ENCODE assay signal across 15 mouse cellular contexts in the genomic region with DNA sequence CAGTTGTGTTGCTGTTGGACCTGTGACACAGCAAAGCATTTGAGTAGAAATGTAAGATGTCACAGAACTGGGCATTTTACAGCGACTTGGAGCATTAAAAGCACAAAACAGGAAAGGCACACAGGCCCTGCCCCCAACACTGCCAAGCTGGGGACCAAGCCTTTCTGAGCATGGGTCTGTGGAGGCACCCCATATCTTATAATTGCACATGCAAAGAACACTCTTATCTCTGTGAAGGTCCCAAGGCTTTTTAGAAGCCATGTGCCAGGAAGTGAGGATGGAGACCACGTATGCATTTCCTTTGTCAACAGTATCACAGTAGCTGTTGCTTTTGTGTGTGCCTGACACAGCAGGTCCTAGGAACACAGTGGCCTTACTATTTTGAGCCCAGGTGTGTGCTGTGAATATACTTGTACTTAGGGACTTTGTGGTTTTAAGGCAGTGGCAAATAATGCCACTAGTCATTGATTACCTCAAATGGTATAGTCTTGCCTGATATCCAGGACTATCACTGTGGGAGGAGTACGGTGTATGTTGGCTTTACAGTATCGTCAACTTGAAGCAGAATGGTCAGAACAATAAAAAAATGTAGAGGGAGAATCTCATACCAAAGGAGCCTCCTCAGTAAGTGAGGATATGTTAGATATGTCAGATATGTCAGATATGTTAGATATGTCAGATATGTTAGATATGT. TPM values are rescaled to one million over a fixed set of nuclear protein-coding genes. Genes with fewer than 3 reads are reported as not detected.
DNase-seq lines count a peak whose midpoint lies in the region; ATAC-seq and TF ChIP-seq lines count a peak whose summit lies in the region.
"Had no signal": no experiment of that assay in that cellular context is flagged by ENCODE, and none has a peak within 500 bp of the region (broad histone marks: within the 10 kb centered on the region; RNA-seq: fewer than 3 reads in every experiment).

No protein-coding gene starts in this region.

- H3K4me1 ChIP-seq in limb, embryonic 12.5 days (replicated peaks): peaks cover 16% of the 10 kb centered on the region
- H3K4me1 ChIP-seq in limb, embryonic 10.5 days: 0 out of 2 replicates have a peak, but pooled peaks cover 9% of the 10 kb centered on the region
- peaks cover 5% of the 10 kb centered on the region; the same call in 1 of the 2 replicates for H3K4me1 ChIP-seq in bone marrow, adult 2 months (ENCODE audit: control insufficient read depth, insufficient read depth, low read length)
- peaks cover 8% of the 10 kb centered on the region; the same call in 1 of the 2 replicates for H3K4me1 ChIP-seq in intestine, embryonic 16.5 days (ENCODE audit: control insufficient read depth, insufficient read depth, low read length)

- H3K4me3 ChIP-seq in limb, embryonic 12.5 days (replicated peaks): no peak overlapping the region
- no peak overlapping the region for H3K4me3 ChIP-seq in limb, embryonic 10.5 days
- no peak overlapping the region for H3K4me3 ChIP-seq in bone marrow, adult 2 months (replicated peaks; ENCODE audit: control insufficient read depth, low read depth, low read length)
- no peak overlapping the region for H3K4me3 ChIP-seq in intestine, embryonic 16.5 days (ENCODE audit: low read length)
- H3K4me3 ChIP-seq: hindbrain, embryonic 15.5 days; left cerebral cortex, adult 2 months had no signal

- no peak for ATAC-seq in limb, embryonic 12.5 days (ENCODE audit: insufficient number of reproducible peaks, insufficient read depth, low FRiP score, low TSS enrichment, low read depth)
- ATAC-seq in intestine, embryonic 16.5 days: peak; percentile 53
- peak; percentile 88 for ATAC-seq in megakaryocyte-erythroid progenitor cell, adult 5-6 weeks (replicated peaks; ENCODE audit: low FRiP score, low TSS enrichment, poor library complexity, severe bottlenecking)
- ATAC-seq in frontal cortex, adult (ENCODE audit: low TSS enrichment): no peak

- H3K9me3 ChIP-seq in limb, embryonic 12.5 days: no peaks in the 10 kb centered on the region
- H3K9me3 ChIP-seq in limb, embryonic 10.5 days (replicated peaks): no peaks in the 10 kb centered on the region
- no peaks in the 10 kb centered on the region; the same call in 1 of the 2 replicates for H3K9me3 ChIP-seq in intestine, embryonic 16.5 days (ENCODE audit: control insufficient read depth, low read length)
- H3K9me3 ChIP-seq: hindbrain, embryonic 15.5 days had no signal

- H3K36me3 ChIP-seq in limb, embryonic 12.5 days: peaks cover 50% of the 10 kb centered on the region
- peaks cover 81% of the 10 kb centered on the region for H3K36me3 ChIP-seq in limb, embryonic 10.5 days
- no peaks in the 10 kb centered on the region for H3K36me3 ChIP-seq in intestine, embryonic 16.5 days (ENCODE audit: control insufficient read depth, insufficient read depth, low read length)
- H3K36me3 ChIP-seq: hindbrain, embryonic 15.5 days had no signal

- no peak overlapping the region for H3K9ac ChIP-seq in limb, embryonic 12.5 days (replicated peaks)
- no peak overlapping the region for H3K9ac ChIP-seq in intestine, embryonic 16.5 days (ENCODE audit: low read depth, low read length)
- H3K9ac ChIP-seq: hindbrain, embryonic 15.5 days had no signal

- no peak for DNase-seq in limb, embryonic 10.5 days (ENCODE audit: low spot score)
- no peak for DNase-seq in testis, postnatal 10 days (ENCODE audit: low spot score)
- no peak for DNase-seq in lung, adult 18-20 months
- DNase-seq: cerebellum, postnatal 25 days; kidney, postnatal 25 days; lung, adult 2 months had no signal

- H3K4me2 ChIP-seq in limb, embryonic 12.5 days: no peak overlapping the region
- H3K4me2 ChIP-seq in intestine, embryonic 16.5 days (ENCODE audit: low read depth, low read length): no peak overlapping the region
- H3K4me2 ChIP-seq: hindbrain, embryonic 15.5 days; midbrain, embryonic 11.5 days had no signal

- TF ChIP-seq CTCF in bone marrow, adult 2 months (IDR thresholded peaks at IDR 0.05; ENCODE audit: control insufficient read depth, insufficient read depth, low read length): no peak

- no peaks in the 10 kb centered on the region for H3K27me3 ChIP-seq in limb, embryonic 12.5 days
- H3K27me3 ChIP-seq in limb, embryonic 10.5 days (ENCODE audit: low read depth, poor library complexity, severe bottlenecking): no peaks in the 10 kb centered on the region
- H3K27me3 ChIP-seq in intestine, embryonic 16.5 days (replicated peaks; ENCODE audit: control insufficient read depth, insufficient read depth, low read length): no peaks in the 10 kb centered on the region
- H3K27me3 ChIP-seq: hindbrain, embryonic 15.5 days had no signal

- WGBS in limb, embryonic 12.5 days: 89% methylated on average over 4 of the region's 4 CpGs
- 87% methylated on average over 4 of the region's 4 CpGs for WGBS in limb, embryonic 10.5 days
- WGBS in bone marrow, adult 2 months: 39% methylated on average over 4 of the region's 4 CpGs
- 71% methylated on average over 4 of the region's 4 CpGs for WGBS in intestine, embryonic 16.5 days

- TF ChIP-seq POLR2A in bone marrow, adult 2 months (IDR thresholded peaks at IDR 0.05; ENCODE audit: borderline replicate concordance, control insufficient read depth, low read depth, low read length): no peak

- peak overlapping the region; percentile 29; the same call in 1 of the 2 replicates for H3K27ac ChIP-seq in limb, embryonic 12.5 days
- H3K27ac ChIP-seq in limb, embryonic 10.5 days: no peak overlapping the region
- H3K27ac ChIP-seq in bone marrow, adult 2 months (ENCODE audit: control insufficient read depth, insufficient read depth, low read depth, low read length, poor library complexity): peak overlapping the region; percentile 43; the same call in 1 of the 2 replicates
- H3K27ac ChIP-seq in intestine, embryonic 16.5 days (ENCODE audit: low read length): no peak overlapping the region
- H3K27ac ChIP-seq: hindbrain, embryonic 15.5 days had no signal

RNA-seq across cellular contexts. Expression of a gene that starts 9.5 kb away (rescaled TPM):
- polyA plus RNA-seq in limb, embryonic 12.5 days (2016; fragmentation: Nextera tagmentation; extraction: Ambion mirVana): 19.3 and 20.5 TPM in 2 replicates
- 22.9 and 25.9 TPM in 2 replicates for polyA plus RNA-seq in limb, embryonic 10.5 days (2016; fragmentation: Nextera tagmentation; extraction: Ambion mirVana)
- polyA plus RNA-seq in bone marrow, adult 2 months (2011; ENCODE audit: insufficient read depth, insufficient read length, low replicate concordance, missing spikeins): 17.9 and 20.9 TPM in 2 replicates
- polyA plus RNA-seq in intestine, embryonic 16.5 days (2015; fragmentation: Nextera tagmentation; extraction: Ambion mirVana): 8.0 TPM in 2 replicates
- total RNA-seq in megakaryocyte-erythroid progenitor cell, adult 5-6 weeks (2014; fragmentation: Nextera tagmentation): 131 and 142 TPM in 2 replicates
- total RNA-seq in megakaryocyte-erythroid progenitor cell, adult 5-6 weeks (2017): 30.7 and 54.1 TPM in 2 replicates

RNA-seq across cellular contexts. Expression of a gene that starts 32.5 kb away (rescaled TPM):
- polyA plus RNA-seq in limb, embryonic 12.5 days (2016; fragmentation: Nextera tagmentation; extraction: Ambion mirVana): 51.4 and 53.7 TPM in 2 replicates
- 58.8 and 63.8 TPM in 2 replicates for polyA plus RNA-seq in limb, embryonic 10.5 days (2016; fragmentation: Nextera tagmentation; extraction: Ambion mirVana)
- polyA plus RNA-seq in bone marrow, adult 2 months (2011; ENCODE audit: insufficient read depth, insufficient read length, low replicate concordance, missing spikeins): 23.6 and 24.6 TPM in 2 replicates
- polyA plus RNA-seq in intestine, embryonic 16.5 days (2015; fragmentation: Nextera tagmentation; extraction: Ambion mirVana): 124 and 130 TPM in 2 replicates
- total RNA-seq in megakaryocyte-erythroid progenitor cell, adult 5-6 weeks (2014; fragmentation: Nextera tagmentation): 26.1 and 45.9 TPM in 2 replicates
- total RNA-seq in megakaryocyte-erythroid progenitor cell, adult 5-6 weeks (2017): 11.6 and 18.2 TPM in 2 replicates

RNA-seq across cellular contexts. Expression of a gene that starts 33.3 kb away (rescaled TPM):
- polyA plus RNA-seq in limb, embryonic 12.5 days (2016; fragmentation: Nextera tagmentation; extraction: Ambion mirVana): not detected in 2 replicates
- polyA plus RNA-seq in limb, embryonic 10.5 days (2016; fragmentation: Nextera tagmentation; extraction: Ambion mirVana): 0.18 and 0.21 TPM in 2 replicates
- polyA plus RNA-seq in bone marrow, adult 2 months (2011; ENCODE audit: insufficient read depth, insufficient read length, low replicate concordance, missing spikeins): 1.3 and 3.0 TPM in 2 replicates
- not detected in 2 replicates for polyA plus RNA-seq in intestine, embryonic 16.5 days (2015; fragmentation: Nextera tagmentation; extraction: Ambion mirVana)
- 2.6 TPM in 1 of 2 replicates, not detected in the other for total RNA-seq in megakaryocyte-erythroid progenitor cell, adult 5-6 weeks (2014; fragmentation: Nextera tagmentation)
- total RNA-seq in megakaryocyte-erythroid progenitor cell, adult 5-6 weeks (2017): not detected in 2 replicates
- polyA plus RNA-seq: hindbrain, embryonic 15.5 days; midbrain, embryonic 11.5 days; neural tube, embryonic 11.5 days had no signal

RNA-seq across cellular contexts. Expression of a gene that starts 38.5 kb away (rescaled TPM):
- polyA plus RNA-seq in limb, embryonic 12.5 days (2016; fragmentation: Nextera tagmentation; extraction: Ambion mirVana): 71.0 and 73.2 TPM in 2 replicates
- polyA plus RNA-seq in limb, embryonic 10.5 days (2016; fragmentation: Nextera tagmentation; extraction: Ambion mirVana): 48.7 and 61.0 TPM in 2 replicates
- 166 and 201 TPM in 2 replicates for polyA plus RNA-seq in bone marrow, adult 2 months (2011; ENCODE audit: insufficient read depth, insufficient read length, low replicate concordance, missing spikeins)
- 489 and 523 TPM in 2 replicates for polyA plus RNA-seq in intestine, embryonic 16.5 days (2015; fragmentation: Nextera tagmentation; extraction: Ambion mirVana)
- total RNA-seq in megakaryocyte-erythroid progenitor cell, adult 5-6 weeks (2014; fragmentation: Nextera tagmentation): 248 and 286 TPM in 2 replicates
- total RNA-seq in megakaryocyte-erythroid progenitor cell, adult 5-6 weeks (2017): 191 and 258 TPM in 2 replicates

RNA-seq across cellular contexts. Expression of a gene that starts 48.6 kb away (rescaled TPM):
- 44.1 and 44.6 TPM in 2 replicates for polyA plus RNA-seq in limb, embryonic 12.5 days (2016; fragmentation: Nextera tagmentation; extraction: Ambion mirVana)
- 49.4 and 60.2 TPM in 2 replicates for polyA plus RNA-seq in limb, embryonic 10.5 days (2016; fragmentation: Nextera tagmentation; extraction: Ambion mirVana)
- 7.0 and 16.0 TPM in 2 replicates for polyA plus RNA-seq in bone marrow, adult 2 months (2011; ENCODE audit: insufficient read depth, insufficient read length, low replicate concordance, missing spikeins)
- 21.4 and 22.7 TPM in 2 replicates for polyA plus RNA-seq in intestine, embryonic 16.5 days (2015; fragmentation: Nextera tagmentation; extraction: Ambion mirVana)
- total RNA-seq in megakaryocyte-erythroid progenitor cell, adult 5-6 weeks (2014; fragmentation: Nextera tagmentation): 13.5 and 29.1 TPM in 2 replicates
- total RNA-seq in megakaryocyte-erythroid progenitor cell, adult 5-6 weeks (2017): 10.7 and 15.7 TPM in 2 replicates

Comparison
In these comparisons a context has a peak if more than half of its experiments do, and no peak if none do; other contexts are left out.
1. H3K27ac ChIP-seq: peak in limb, embryonic 12.5 days (single experiment) and bone marrow, adult 2 months (single experiment); none in limb, embryonic 10.5 days (single experiment) and intestine, embryonic 16.5 days (single experiment).
2. ATAC-seq: peak in intestine, embryonic 16.5 days (single experiment) and megakaryocyte-erythroid progenitor cell, adult 5-6 weeks (single experiment); none in limb, embryonic 12.5 days (single experiment) and frontal cortex, adult (single experiment).